Mouse (Mus musculus): ENCODE data around the gene Itga11.

- no peak for TF ChIP-seq POLR2A (IDR thresholded peaks at IDR 0.05; ENCODE audit: low read depth, low read length)
- TF ChIP-seq CTCF (IDR thresholded peaks at IDR 0.05; ENCODE audit: extremely low read depth, insufficient read length, insufficient replicate concordance, low read depth, low read length), result no peak
Measured at GRCm38 (mm10) chr9:62749666-62750065, 72.0 kb downstream of the Itga11 start.

Measured in small intestine, adult 2 months (tissue).